Mouse (Mus musculus) hindbrain, postnatal 0 days (tissue): ENCODE measurements around the gene 2610507B11Rik. TPM values are rescaled to one million over a fixed set of nuclear protein-coding genes. Genes with fewer than 3 reads are reported as not detected.
A peak's percentile ranks its signal among the peaks of the same experiment; 100 is the strongest.

ENCODE experiments used
- ATAC-seq: fragments of 200-750 bp; cut with Nextera tagmentation; 2 replicates; pipeline ENCODE4 v1.8.0; 2017; ENCODE audit warnings: mild to moderate bottlenecking, moderate TSS enrichment, moderate library complexity
- DNase-seq: peaks from one replicate; pipeline ENCODE4 v3.0.0-alpha.2; 2015; ENCODE audit warnings: low spot score
- H3K27ac ChIP-seq: fragments of 300-500 bp; sonication (generic); 2 replicates; pipeline ENCODE4 v1.5.1; 2014; ENCODE audit warnings: mild to moderate bottlenecking
- H3K27me3 ChIP-seq: fragments of 300-500 bp; sonication (generic); 2 replicates; pipeline ENCODE4 v1.6.1; 2014; ENCODE audit warnings: low read length, mixed read lengths; ENCODE audit not compliant: insufficient read depth
- H3K36me3 ChIP-seq: fragments of 300-500 bp; sonication (generic); 2 replicates; pipeline ENCODE4 v1.6.1; 2014; ENCODE audit warnings: low read length, mixed read lengths; ENCODE audit not compliant: insufficient read depth
- H3K4me1 ChIP-seq: fragments of 300-500 bp; sonication (generic); 2 replicates; pipeline ENCODE4 v1.6.1; 2014; ENCODE audit warnings: antibody characterized with exemption, low read length, mixed read lengths; ENCODE audit not compliant: insufficient read depth
- H3K4me2 ChIP-seq: fragments of 300-500 bp; sonication (generic); 2 replicates; pipeline ENCODE4 v1.6.1; 2014; ENCODE audit warnings: low read depth, mild to moderate bottlenecking, low read length, moderate library complexity, mixed read lengths
- H3K4me3 ChIP-seq: fragments of 300-500 bp; sonication (generic); 2 replicates; pipeline ENCODE4 v1.5.1; 2014; ENCODE audit warnings: low read length
- H3K9ac ChIP-seq: fragments of 300-500 bp; sonication (generic); replicated peaks from 2 replicates; pipeline ENCODE4 v1.6.1; 2014; ENCODE audit warnings: mild to moderate bottlenecking, low read length, moderate library complexity, mixed read lengths
- H3K9me3 ChIP-seq: fragments of 300-500 bp; sonication (generic); 2 replicates; pipeline ENCODE4 v1.6.1; 2016; ENCODE audit warnings: low read length, mixed read lengths
- CTCF ChIP-seq: IDR thresholded peaks from 2 replicates; pipeline ENCODE4 v1.5.1; 2016; ENCODE audit warnings: antibody characterized with exemption, control low read depth, low read depth
- WGBS: fragments of 180-500 bp; shearing (Covaris S2); extraction: QIAGEN DNeasy Blood & Tissue Kit; methylation state at CpG from one replicate; pipeline ENCODE4 v1.1.7; 2014; 5-methylcytosine and 5-hydroxymethylcytosine counted together
- polyA plus RNA-seq: library from polyadenylated mRNA; unstranded; fragments of >200 nt; fragmentation: Nextera tagmentation; extraction: Ambion mirVana; gene quantifications from 2 replicates; pipeline ENCODE4 v1.2.1, GENCODE M21; 2015
- total RNA-seq: library from RNA; depleted of rRNA; stranded (reverse); fragments of >200 nt; gene quantifications from 2 replicates; pipeline ENCODE4 v1.2.3, GENCODE M21; 2014

The 2610507B11Rik gene
- total and polyA plus RNA-seq, 2 experiments from 2014 or later: 78.2 to 93.6 TPM

DNA sequence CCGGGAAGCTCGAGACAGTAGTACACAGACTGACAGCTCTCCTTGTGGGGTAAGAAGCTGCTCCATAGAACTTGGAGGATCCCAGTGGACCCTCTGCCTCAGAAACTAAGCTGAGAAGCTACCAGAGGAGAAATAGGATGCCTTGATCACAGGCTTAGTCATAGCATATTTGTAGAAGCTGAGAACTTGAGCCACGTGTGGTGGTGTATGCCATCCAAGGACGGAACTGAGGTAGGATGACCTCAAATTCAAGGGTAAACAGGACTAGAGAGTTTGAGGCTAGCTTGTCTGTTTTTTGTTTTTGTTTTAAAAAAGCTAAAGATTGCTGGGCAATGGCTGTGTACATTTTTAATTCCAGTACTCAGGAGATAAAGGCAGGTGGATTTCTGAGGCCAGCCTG, 43.7 kb downstream of the 2610507B11Rik start:
- ATAC-seq: no peak
- WGBS: 92% methylated on average over 4 of the region's 4 CpGs

DNA sequence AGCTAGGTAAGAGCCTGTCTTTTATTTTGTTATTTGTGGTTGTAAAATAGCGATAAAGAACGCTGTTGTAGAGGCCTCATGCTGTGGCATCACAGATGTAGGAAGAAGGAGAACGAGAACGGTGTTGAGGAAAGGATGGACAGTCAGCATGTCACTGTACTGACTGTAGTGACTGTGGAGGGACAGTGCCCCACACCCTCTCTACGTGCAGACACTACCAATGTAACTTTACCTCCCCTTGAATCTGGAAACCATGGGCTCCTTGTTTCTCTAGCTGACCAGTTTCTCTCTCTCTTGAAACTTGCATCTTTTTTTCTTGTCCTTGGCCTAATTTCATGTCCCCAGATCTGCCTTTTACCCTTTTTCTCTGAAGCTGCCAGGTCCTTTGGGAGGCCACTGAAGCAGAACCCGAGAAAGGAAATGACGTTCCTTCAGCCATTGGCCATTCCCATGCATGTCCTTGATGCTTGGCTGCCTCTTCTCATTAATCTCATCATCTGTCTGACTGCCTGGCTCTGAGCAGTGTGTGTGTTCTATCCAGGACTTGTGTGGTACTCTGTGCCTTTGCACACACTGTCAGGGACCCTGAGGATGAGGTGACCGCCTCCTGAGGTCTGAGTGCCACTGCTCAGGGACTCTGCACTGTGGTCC, 49.4 kb downstream of the 2610507B11Rik start:
- no peaks in the 10 kb centered on the region for H3K4me1 ChIP-seq
- no peaks in the 10 kb centered on the region for H3K9me3 ChIP-seq
- no peaks in the 10 kb centered on the region for H3K27me3 ChIP-seq
- H3K4me3 ChIP-seq: no peak overlapping the region
- peak; percentile 78; the same call in 1 of the 2 replicates for ATAC-seq
- H3K36me3 ChIP-seq: no peaks in the 10 kb centered on the region
- H3K9ac ChIP-seq: no peak overlapping the region
- peak; percentile 56 for DNase-seq
- TF ChIP-seq CTCF: no peak
- 75% methylated on average over 8 of the region's 8 CpGs for WGBS
- no peak overlapping the region for H3K4me2 ChIP-seq
- H3K27ac ChIP-seq: peak overlapping the region; percentile 37; the same call in 1 of the 2 replicates

More for the DNA sequence above, 43.7 kb downstream of the 2610507B11Rik start:
- Histone ChIP-seq H3K4me1 (0 out of 2 replicates have a peak, but pooled peaks cover 3% of the 10 kb centered on the region), H3K4me2 (no peak overlapping the region), H3K9ac (no peak overlapping the region), H3K9me3 (no peaks in the 10 kb centered on the region), H3K4me3 (no peak overlapping the region), H3K36me3 (no peaks in the 10 kb centered on the region), H3K27ac (no peak overlapping the region), H3K27me3 (no peaks in the 10 kb centered on the region)
- no peak for DNase-seq
- no peak for TF ChIP-seq CTCF

DNA sequence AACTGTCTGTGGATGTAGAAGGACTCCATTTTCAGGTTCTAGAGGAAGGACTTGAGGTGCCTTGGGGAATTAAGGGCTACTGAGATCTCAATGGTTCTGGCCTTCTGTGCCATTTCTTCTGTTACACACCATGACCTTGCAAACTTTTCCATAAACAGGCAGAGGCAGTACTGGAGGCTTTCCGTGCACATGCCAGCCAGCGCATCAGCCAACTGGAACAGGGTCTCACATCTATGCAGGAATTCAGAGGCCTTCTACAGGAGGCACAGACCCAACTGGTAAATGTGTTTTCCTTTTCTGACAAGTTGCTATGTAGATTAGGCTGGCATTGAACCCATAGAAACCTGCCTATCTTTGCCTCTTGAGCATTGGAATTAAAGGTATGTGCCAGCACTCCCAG, 52.1 kb downstream of the 2610507B11Rik start:
- H3K9me3 ChIP-seq: no peaks in the 10 kb centered on the region
- no peak overlapping the region for H3K27ac ChIP-seq
- no peaks in the 10 kb centered on the region for H3K36me3 ChIP-seq
- no peaks in the 10 kb centered on the region for H3K27me3 ChIP-seq
- no peak for TF ChIP-seq CTCF
- WGBS: 78% methylated on average over 2 of the region's 2 CpGs
- no peaks in the 10 kb centered on the region for H3K4me1 ChIP-seq
- H3K4me2 ChIP-seq: no peak overlapping the region
- H3K4me3 ChIP-seq: no peak overlapping the region
- H3K9ac ChIP-seq: no peak overlapping the region
- no peak for DNase-seq
- ATAC-seq: no peak

DNA sequence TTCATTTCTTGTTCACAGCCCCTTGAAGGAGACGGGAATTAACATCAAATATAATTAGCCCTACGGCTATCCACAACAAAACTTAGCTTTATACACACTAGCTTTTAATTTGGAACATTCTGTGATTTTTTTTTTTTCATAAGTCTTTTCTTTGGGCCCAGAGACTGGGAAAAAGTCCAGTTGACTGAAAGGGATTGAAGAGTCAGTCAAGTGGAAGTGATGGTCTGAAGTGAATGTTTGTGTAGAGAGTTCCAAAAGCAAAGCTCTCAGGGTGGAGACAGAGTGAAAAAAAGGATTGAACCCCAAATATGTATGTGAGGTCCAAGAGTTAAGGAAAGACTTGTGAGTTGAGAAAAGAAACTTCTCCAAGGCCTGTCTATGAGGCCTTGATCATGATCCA, 56.9 kb downstream of the 2610507B11Rik start:
- TF ChIP-seq CTCF: no peak
- WGBS: 69% methylated on average over 2 of the region's 2 CpGs
- Histone ChIP-seq H3K4me2 (no peak overlapping the region), H3K27me3 (no peaks in the 10 kb centered on the region), H3K9ac (no peak overlapping the region), H3K36me3 (no peaks in the 10 kb centered on the region), H3K4me3 (no peak overlapping the region), H3K27ac (peak overlapping the region; percentile 48; the same call in 1 of the 2 replicates), H3K9me3 (no peaks in the 10 kb centered on the region), H3K4me1 (no peaks in the 10 kb centered on the region)
- ATAC-seq: no peak
- peak; percentile 36 for DNase-seq

DNA sequence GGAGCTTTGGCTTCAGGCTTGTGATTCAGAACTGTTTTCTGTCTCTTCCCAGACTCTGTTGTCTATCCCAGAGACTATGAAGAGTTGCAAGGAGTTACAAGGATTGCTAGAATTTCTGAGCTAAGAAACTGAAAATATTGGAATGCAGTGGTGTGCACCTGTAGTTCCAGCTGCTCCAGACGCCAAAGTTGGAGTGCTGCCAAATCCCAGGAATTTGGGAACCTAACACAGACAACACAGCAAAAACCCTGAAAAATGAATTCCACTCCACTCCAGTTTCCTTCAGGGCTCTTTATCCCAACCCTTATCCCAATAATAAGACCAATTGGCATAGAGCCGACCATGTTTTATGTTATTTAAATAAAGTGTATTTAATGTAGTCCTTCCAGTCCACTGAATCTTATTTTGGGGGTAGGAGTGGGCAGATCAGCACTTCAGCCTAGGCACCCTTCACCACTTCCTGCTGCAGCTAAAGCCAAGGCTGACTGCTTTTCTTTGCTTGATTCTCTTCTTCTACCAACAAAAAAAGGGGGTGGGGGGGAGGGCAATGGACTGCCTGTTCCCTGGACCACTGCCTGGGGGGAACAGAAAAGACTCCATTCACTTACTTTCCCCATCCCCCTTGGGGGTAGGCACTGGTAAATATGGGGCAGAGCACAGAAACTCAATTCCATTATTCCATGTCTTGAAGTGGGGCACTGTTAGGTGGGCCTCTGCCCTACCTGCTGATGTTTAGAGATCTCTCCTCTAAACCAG, 60.7 kb downstream of the 2610507B11Rik start:
- no peak overlapping the region for H3K9ac ChIP-seq
- peak overlapping the region; percentile 53 for H3K4me2 ChIP-seq
- no peaks in the 10 kb centered on the region for H3K9me3 ChIP-seq
- no peak for TF ChIP-seq CTCF
- DNase-seq (peak; percentile 76), ATAC-seq (peak; percentile 71)
- H3K27me3 ChIP-seq: no peaks in the 10 kb centered on the region
- H3K4me3 ChIP-seq: peak overlapping the region; percentile 31
- H3K27ac ChIP-seq: peak overlapping the region; percentile 86
- WGBS: 33% methylated on average over 2 of the region's 2 CpGs
- H3K4me1 ChIP-seq: peaks cover 8% of the 10 kb centered on the region
- no peaks in the 10 kb centered on the region for H3K36me3 ChIP-seq

DNA sequence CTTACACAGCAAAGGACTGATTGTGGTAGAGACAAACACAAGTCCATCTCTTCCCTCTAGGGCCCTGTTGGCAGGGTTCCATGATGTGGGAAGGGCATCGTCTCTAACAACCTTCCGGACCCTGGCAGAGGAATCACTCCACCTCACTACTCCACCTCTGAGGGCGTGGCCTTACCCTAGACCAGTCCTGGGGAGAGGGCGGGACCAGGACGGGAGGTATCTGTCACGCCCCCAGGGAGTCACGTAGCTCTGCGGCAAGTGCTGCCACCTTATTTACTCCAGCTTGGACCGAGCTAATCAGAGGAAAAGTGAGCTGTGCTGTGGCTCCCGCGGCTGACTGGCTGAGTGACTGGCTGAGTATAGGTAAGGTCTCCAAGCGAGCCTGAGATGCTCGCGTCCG, 61.3 kb downstream of the 2610507B11Rik start, which contains the start of gene Aldoc:
TSS of gene Aldoc (plus strand) at position 109 of the 400 bp plus-strand sequence.
- peak; percentile 89 for ATAC-seq
- WGBS: 9% methylated on average over 15 of the region's 15 CpGs
- peaks cover 8% of the 10 kb centered on the region for H3K4me1 ChIP-seq
- H3K9me3 ChIP-seq: no peaks in the 10 kb centered on the region
- peak; percentile 90 for DNase-seq
- TF ChIP-seq CTCF: no peak
- H3K4me3 ChIP-seq: peak within 1 kb of the TSS; percentile 31
- peak within 1 kb of the TSS; percentile 52 for H3K9ac ChIP-seq
- peak within 1 kb of the TSS; percentile 53 for H3K4me2 ChIP-seq
- H3K36me3 ChIP-seq: no peaks in the 10 kb centered on the region
- H3K27ac ChIP-seq: peak within 1 kb of the TSS; percentile 86
- no peaks in the 10 kb centered on the region for H3K27me3 ChIP-seq
